Mouse (Mus musculus): ENCODE results near the gene Lpcat3.

Lpcat3 gene

GRCm38 (mm10) chr6:124745490-124746295, 82.9 kb downstream of the Lpcat3 start:
- in situ Hi-C loops (cut with MboI; ENCODE audit: low pct_unique_long_range_greater_than_20kb in 1 of 2, low sequenced_read_pairs in 2 of 2, unreplicated experiment in 1 of 2) = no loop called here

- in situ Hi-C loops (cut with MboI; ENCODE audit: low pct_unique_long_range_greater_than_20kb in 1 of 2, low sequenced_read_pairs in 2 of 2, unreplicated experiment in 1 of 2) = no loop called here
Observed at GRCm38 (mm10) chr6:124746296-124746605, 83.4 kb downstream of the Lpcat3 start.

- in situ Hi-C loops (cut with MboI; ENCODE audit: low pct_unique_long_range_greater_than_20kb in 1 of 2, low sequenced_read_pairs in 2 of 2, unreplicated experiment in 1 of 2) = no loop called here
Observed at GRCm38 (mm10) chr6:124746654-124747632, 84.1 kb downstream of the Lpcat3 start.

GRCm38 (mm10) chr6:124750405-124750804, 87.6 kb downstream of the Lpcat3 start:
- in situ Hi-C loops (cut with MboI; ENCODE audit: low pct_unique_long_range_greater_than_20kb in 1 of 2, low sequenced_read_pairs in 2 of 2, unreplicated experiment in 1 of 2) = loop anchor here in 1 of 2 experiments (25.0 kb wide), 1 partner anchor 263 kb away; the partner anchor contains the start of gene C1rl

- in situ Hi-C loops (cut with MboI; ENCODE audit: low pct_unique_long_range_greater_than_20kb in 1 of 2, low sequenced_read_pairs in 2 of 2, unreplicated experiment in 1 of 2) = loop anchor here in 1 of 2 experiments (25.0 kb wide), 1 partner anchor 267 kb away; the partner anchor contains the start of gene C1rl
Observed at GRCm38 (mm10) chr6:124753861-124754260, 91.0 kb downstream of the Lpcat3 start.

Measured in mouse embryonic stem cell (cell line).